Mouse (Mus musculus): ENCODE results near the gene Nup62.

DNA sequence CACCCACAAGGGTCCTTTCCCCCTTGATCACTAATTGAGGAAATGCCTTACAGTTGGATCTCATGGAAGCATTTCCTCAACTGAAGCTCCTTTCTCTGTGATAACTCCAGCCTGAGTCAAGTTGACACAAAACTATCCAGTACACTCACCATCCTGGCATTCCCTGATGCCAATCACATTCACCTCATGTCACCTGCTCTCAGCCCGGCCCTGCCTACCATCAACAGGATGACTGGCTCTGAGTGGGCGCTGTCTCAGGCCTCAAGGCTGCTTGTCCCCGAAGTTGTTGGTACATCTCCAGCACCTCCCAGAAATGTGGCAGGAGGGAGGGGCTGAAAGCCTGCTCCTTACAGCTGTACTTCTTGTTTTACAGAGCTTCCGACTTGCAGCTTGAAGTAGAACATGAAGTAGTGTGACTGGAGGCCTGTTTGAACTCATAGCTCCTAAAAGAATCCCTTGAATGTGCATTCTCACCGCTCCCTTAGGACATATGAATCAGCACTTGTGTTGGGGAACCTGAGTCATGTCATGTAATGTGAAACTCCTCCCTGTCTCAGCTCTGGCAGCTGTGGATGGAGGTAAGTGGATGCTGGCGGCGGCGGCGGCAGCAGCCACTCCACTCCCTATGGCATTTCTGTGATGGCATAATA is 38.9 kb upstream of the Nup62 start:
- TF ChIP-seq EP300 (IDR thresholded peaks at IDR 0.05; ENCODE audit: insufficient read depth, low read depth, low read length) (no peak), CTCF (IDR thresholded peaks at IDR 0.05) (no peak)

Data from heart, adult 2 months (tissue).